Mouse (Mus musculus) spleen, adult 2 months (tissue): Measurements from ENCODE around the gene Bhmt2. TPM values are rescaled to one million over a fixed set of nuclear protein-coding genes. Genes with fewer than 3 reads are reported as not detected.

ENCODE experiments used
- DNase-seq, 2 experiments: peaks; one replicate each; pipeline versions ENCODE4 v3.0.0 to v3.0.0-alpha.2; 2012 to 2021; ENCODE audit warnings: low spot score in 2 of 2, low read depth in 1 of 2
- H3K27ac ChIP-seq: fragments of 200-500 bp; 2 replicates; pipeline ENCODE4 v1.5.1; 2012; ENCODE audit warnings: low read length, inconsistent platforms; ENCODE audit not compliant: insufficient read depth
- H3K27me3 ChIP-seq: fragments of 200-500 bp; 2 replicates; pipeline ENCODE4 v1.6.1; 2012; ENCODE audit warnings: mild to moderate bottlenecking, moderate library complexity, low read length, inconsistent platforms; ENCODE audit not compliant: control insufficient read depth, insufficient read depth
- H3K36me3 ChIP-seq: fragments of 200-500 bp; 2 replicates; pipeline ENCODE4 v1.6.1; 2012; ENCODE audit warnings: mild to moderate bottlenecking, low read length, inconsistent platforms; ENCODE audit not compliant: control insufficient read depth, insufficient read depth
- H3K4me1 ChIP-seq: fragments of 200-500 bp; 2 replicates; pipeline ENCODE4 v1.6.1; 2011; ENCODE audit warnings: inconsistent platforms; ENCODE audit not compliant: control insufficient read depth, insufficient read depth, insufficient read length
- H3K4me3 ChIP-seq: fragments of 200-500 bp; 2 replicates; pipeline ENCODE4 v1.5.1; 2011; ENCODE audit warnings: mild to moderate bottlenecking, inconsistent platforms; ENCODE audit not compliant: insufficient read depth, insufficient read length; ENCODE audit errors: extremely low read depth
- CTCF ChIP-seq: fragments of 200-500 bp; IDR thresholded peaks from 2 replicates; pipeline ENCODE4 v1.5.1; 2011; ENCODE audit warnings: mild to moderate bottlenecking, inconsistent platforms; ENCODE audit not compliant: insufficient read depth, insufficient read length, insufficient replicate concordance; ENCODE audit errors: extremely low read depth
- POLR2A ChIP-seq: fragments of 200-500 bp; IDR thresholded peaks from 2 replicates; pipeline ENCODE4 v1.6.1; 2011; ENCODE audit warnings: low read depth, low read length, inconsistent platforms
- WGBS: fragments of 180-500 bp; shearing (Covaris S2); methylation state at CpG from one replicate; pipeline ENCODE4 v1.1.7; 2018; 5-methylcytosine and 5-hydroxymethylcytosine counted together
- polyA plus RNA-seq: library from polyadenylated mRNA; depleted of rRNA; stranded (reverse); fragments of >200 nt; gene quantifications from 2 replicates; pipeline ENCODE4 v1.2.3, GENCODE M21; 2012

Bhmt2 gene
- polyA plus RNA-seq, 1 experiment, result not detected

- Histone ChIP-seq H3K4me1 (no peaks in the 10 kb centered on the region), H3K4me3 (no peak overlapping the region), H3K27me3 (no peaks in the 10 kb centered on the region), H3K27ac (no peak overlapping the region), H3K36me3 (no peaks in the 10 kb centered on the region)
- DNase-seq, result no peak
- TF ChIP-seq CTCF, result no peak
- no peak for TF ChIP-seq POLR2A
- WGBS, result 92% methylated on average over 4 of the region's 4 CpGs
Observed at GRCm38 (mm10) chr13:93710325-93710724, 36.2 kb upstream of the Bhmt2 start.

GRCm38 (mm10) chr13:93707271-93707670, 33.2 kb upstream of the Bhmt2 start:
- no peak for TF ChIP-seq CTCF
- no peak for TF ChIP-seq POLR2A
- Histone ChIP-seq H3K36me3 (no peaks in the 10 kb centered on the region), H3K27me3 (no peaks in the 10 kb centered on the region), H3K27ac (no peak overlapping the region), H3K4me1 (no peaks in the 10 kb centered on the region), H3K4me3 (no peak overlapping the region)
- DNase-seq, result no peak
- 87% methylated on average over 4 of the region's 4 CpGs for WGBS

- H3K36me3 ChIP-seq, result no peaks in the 10 kb centered on the region
- no peaks in the 10 kb centered on the region for H3K27me3 ChIP-seq
- TF ChIP-seq CTCF (no peak), POLR2A (no peak)
- WGBS, result 94% methylated on average over 4 of the region's 4 CpGs
- no peaks in the 10 kb centered on the region for H3K4me1 ChIP-seq
- H3K4me3 ChIP-seq, result no peak overlapping the region
- H3K27ac ChIP-seq, result no peak overlapping the region
- no peak for DNase-seq
Observed at GRCm38 (mm10) chr13:93705697-93706096, 31.6 kb upstream of the Bhmt2 start.

- TF ChIP-seq CTCF (no peak), POLR2A (no peak)
- Histone ChIP-seq H3K27me3 (no peaks in the 10 kb centered on the region), H3K4me1 (no peaks in the 10 kb centered on the region), H3K4me3 (no peak overlapping the region), H3K36me3 (no peaks in the 10 kb centered on the region), H3K27ac (no peak overlapping the region)
- no peak for DNase-seq
- WGBS, result 82% methylated on average over 6 of the region's 6 CpGs
Observed at GRCm38 (mm10) chr13:93698866-93699265, 24.8 kb upstream of the Bhmt2 start.

- H3K27me3 ChIP-seq, result no peaks in the 10 kb centered on the region
- no peaks in the 10 kb centered on the region for H3K36me3 ChIP-seq
- H3K4me3 ChIP-seq, result no peak overlapping the region
- H3K4me1 ChIP-seq, result no peaks in the 10 kb centered on the region
- WGBS, result 83% methylated on average over 1 of the region's 1 CpGs
- no peak for TF ChIP-seq POLR2A
- no peak for TF ChIP-seq CTCF
- no peak for DNase-seq
- H3K27ac ChIP-seq, result no peak overlapping the region
Observed at GRCm38 (mm10) chr13:93690821-93691220, 16.7 kb upstream of the Bhmt2 start.

GRCm38 (mm10) chr13:93689566-93689965, 15.5 kb upstream of the Bhmt2 start:
- H3K4me3 ChIP-seq, result no peak overlapping the region
- no peaks in the 10 kb centered on the region for H3K4me1 ChIP-seq
- 98% methylated on average over 3 of the region's 3 CpGs for WGBS
- no peaks in the 10 kb centered on the region for H3K36me3 ChIP-seq
- no peak for DNase-seq
- H3K27me3 ChIP-seq, result no peaks in the 10 kb centered on the region
- TF ChIP-seq POLR2A, result no peak
- TF ChIP-seq CTCF, result no peak
- no peak overlapping the region for H3K27ac ChIP-seq

- Histone ChIP-seq H3K27ac (no peak overlapping the region), H3K4me1 (no peaks in the 10 kb centered on the region), H3K27me3 (no peaks in the 10 kb centered on the region), H3K36me3 (no peaks in the 10 kb centered on the region), H3K4me3 (no peak overlapping the region)
- 74% methylated on average over 5 of the region's 5 CpGs for WGBS
- TF ChIP-seq POLR2A (no peak), CTCF (no peak)
- no peak for DNase-seq
Observed at GRCm38 (mm10) chr13:93687321-93687720, 13.2 kb upstream of the Bhmt2 start.
